Mouse (Mus musculus) cerebellum, adult (tissue): ENCODE results near the gene Padi4.

Experiments
- ATAC-seq: cut with Nextera tagmentation; 2 replicates; pipeline ENCODE4 v1.9.2; 2017; ENCODE audit warnings: mild to moderate bottlenecking, moderate library complexity, mixed read lengths; ENCODE audit not compliant: insufficient number of reproducible peaks, low FRiP score, low TSS enrichment

Gene Padi4

DNA sequence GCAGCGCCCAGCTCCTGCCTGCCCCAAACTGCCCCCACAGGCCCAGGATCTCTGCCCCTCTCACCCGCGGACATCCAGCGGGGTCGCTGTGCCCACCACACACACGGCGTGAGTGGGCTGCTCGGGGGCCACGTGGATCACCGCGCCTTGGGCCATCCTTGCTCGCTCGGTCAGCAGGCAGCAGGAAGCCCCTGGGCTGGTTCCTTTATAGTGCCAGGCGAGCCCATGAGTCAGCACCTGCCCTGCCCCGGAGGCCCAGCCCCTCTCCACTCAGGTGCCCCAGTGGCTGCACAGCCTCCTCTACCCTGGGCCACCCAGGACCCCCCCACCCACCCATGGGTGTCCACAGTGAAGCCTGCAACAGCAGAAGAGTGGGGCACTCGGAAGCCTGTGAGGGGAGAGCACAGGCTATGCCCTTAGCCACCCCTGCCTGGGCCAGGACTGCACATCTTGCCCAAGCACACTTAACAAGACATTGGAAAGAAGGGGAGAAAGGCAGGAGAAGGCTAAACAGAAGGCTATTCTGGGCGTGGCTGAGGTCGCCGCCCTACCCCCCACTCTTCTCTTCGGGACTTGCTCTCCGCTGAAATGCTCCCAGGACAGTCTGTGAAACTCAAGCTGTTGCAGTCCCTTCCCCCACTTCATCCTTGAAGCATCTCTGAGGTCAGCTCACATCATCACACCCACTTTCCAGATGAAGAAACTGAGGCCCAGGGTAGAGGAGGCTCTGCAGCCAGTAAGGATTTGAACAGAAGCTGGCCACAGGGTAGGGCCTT, at the start of gene Padi4:
TSS of gene Padi4 (minus strand) at position 212 of the 776 bp plus-strand sequence.
- no peak for ATAC-seq

DNA sequence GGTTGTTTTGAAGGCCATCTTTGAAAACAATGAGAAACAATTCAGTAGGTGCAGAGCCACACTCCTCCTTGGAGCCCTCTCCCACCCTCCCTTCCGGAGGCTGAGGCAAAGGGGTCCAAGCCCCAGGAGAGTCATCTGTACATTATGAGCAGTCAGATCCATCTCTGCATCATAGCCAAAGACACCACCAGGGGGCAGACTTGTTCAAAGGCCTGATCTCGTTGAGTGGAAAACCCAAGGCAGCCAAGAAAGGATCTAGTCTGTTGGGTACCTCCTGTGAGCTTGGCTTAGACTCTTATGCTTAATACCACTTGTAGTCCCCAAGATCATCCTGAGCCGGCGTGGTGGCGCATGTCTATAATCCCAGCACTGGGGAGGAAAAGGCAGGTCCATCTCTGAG, 48.0 kb upstream of the Padi4 start:
- no peak for ATAC-seq

- ATAC-seq = no peak
These were observed 43.4 kb upstream of the Padi4 start for GRCm38 (mm10) chr4:140817413-140817812.

DNA sequence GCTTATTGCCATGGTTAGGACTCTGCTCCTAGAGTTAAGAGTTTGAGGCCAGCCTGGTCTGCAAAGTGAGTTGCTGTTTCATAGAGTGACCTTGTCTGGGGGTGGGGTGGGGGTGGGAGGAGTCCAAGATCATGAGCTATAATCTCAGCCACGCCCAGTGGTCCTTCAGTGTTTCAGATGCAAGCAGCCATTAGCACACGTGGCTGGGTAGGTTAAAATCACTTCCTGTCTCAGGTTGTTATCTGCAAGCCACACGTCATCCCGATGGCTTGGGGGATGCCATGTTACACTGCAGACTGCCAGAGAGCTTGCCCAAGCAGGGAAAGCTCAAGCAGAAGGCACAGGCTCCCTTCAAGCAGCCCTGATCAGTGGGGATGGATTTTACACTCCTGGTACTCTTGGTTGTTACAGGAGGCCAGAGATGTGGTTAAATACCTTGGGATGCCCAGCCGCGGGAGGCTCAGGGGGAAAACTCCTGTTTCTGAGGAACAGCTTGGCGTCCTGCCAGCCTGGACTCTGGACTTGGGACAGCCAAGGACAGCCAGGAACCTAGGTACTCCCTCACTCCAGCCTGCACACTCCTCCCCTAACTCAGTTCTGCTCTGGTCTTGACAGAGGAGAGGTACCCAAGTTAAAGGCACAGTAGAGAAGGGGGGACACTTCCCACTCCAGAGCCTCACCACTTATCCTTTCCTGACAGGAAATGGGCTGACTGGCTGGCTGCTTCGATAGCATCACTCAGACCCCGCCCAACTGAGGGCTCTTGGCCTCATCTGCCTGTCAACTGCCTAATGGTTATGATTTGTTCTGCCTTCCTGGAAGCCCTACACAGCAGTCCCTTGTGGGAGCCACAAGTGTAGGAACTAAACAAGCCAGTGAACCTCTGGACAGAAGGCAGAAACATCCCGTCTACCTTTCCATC, 42.2 kb upstream of the Padi4 start:
- no peak for ATAC-seq

- no peak for ATAC-seq
These were observed 41.5 kb upstream of the Padi4 start for GRCm38 (mm10) chr4:140815496-140815895.

DNA sequence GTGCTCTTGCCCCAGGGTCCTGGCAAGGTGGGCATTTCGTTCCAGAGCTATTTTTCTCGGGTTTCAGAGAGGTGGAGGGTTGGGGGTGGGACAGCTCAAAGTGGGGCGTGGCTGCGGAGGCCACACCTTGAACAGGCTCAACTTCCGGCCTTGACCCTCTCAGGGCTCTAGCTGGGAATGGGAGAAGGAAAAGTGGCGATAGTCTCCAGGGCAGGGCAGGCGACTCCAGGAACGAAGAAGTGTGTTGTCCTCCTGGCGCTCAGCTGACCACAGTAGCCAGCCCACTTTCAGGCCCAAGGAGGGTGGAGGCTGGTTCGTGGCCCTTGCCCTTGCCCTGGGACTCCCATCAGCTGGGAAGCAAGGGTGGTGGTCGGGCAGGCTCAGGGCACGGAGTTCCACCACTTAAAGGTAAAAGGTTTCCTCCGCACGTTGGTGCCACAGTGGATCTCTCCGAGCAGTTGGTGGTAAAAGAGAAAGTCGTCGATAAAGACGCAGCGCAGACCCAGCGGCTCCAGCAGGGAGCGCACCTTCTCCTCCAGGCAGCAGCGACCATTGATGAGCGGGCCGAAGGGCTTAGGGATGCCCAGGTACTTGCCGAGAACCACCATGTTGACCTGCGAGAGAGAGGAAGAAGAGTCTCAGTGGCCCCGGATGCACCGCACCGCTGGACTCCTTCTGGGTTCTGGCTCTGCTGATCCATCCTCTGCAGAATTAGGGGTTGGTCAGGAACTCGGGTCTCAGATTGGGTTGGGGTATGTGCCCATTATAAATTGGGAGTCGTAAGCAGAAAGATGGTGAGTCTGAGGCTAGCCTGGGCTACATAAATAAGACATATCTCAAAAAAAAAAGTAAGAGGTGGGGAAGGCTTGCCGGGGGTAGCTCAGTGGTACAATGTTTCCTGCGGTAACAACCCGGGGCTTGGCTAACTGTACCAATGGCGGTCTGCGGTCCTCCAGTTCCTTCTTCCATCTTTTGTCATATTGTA, 40.5 kb upstream of the Padi4 start:
- no peak for ATAC-seq

DNA sequence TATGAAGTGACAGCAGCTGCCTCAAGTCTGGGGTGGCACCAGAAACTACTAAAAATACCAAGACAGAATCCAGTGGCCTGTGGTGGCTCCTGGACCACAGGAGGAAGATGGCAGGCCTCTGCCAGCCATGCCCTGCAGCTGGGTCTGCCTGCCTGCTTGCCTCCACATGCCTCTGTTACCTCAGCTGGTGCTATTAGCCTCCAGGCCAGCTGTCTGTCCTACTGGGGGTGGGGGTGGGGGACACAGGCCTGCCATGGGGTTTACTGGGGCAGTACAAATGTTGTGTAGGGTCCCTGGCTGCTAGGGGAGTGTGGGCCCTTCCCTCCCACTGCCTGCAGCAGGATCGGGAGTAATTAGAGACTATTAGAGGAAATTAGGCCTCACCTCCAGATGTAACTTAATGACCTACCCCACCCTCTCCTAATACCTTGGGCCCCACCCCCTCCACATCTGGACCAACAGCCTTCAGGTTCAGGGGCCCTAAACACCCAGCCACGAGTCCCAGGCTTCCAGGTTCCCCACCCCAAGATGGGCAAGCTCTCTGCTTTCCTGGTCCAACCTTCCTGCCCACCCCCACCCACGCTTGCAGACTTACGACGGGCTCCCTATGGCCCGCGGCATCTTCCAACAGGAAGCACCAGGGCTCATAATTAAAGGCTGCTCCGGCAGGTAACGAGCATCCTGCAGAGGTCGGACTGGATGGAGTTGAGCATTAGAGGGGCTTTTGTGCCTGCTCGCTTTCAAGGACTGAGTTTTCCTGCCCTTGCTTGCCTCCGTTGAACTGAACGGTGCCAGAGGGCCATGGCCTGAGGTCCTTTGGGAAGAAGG, 39.5 kb upstream of the Padi4 start:
- no peak for ATAC-seq

- ATAC-seq = no peak
These were observed 38.6 kb upstream of the Padi4 start for GRCm38 (mm10) chr4:140812609-140813008.

DNA sequence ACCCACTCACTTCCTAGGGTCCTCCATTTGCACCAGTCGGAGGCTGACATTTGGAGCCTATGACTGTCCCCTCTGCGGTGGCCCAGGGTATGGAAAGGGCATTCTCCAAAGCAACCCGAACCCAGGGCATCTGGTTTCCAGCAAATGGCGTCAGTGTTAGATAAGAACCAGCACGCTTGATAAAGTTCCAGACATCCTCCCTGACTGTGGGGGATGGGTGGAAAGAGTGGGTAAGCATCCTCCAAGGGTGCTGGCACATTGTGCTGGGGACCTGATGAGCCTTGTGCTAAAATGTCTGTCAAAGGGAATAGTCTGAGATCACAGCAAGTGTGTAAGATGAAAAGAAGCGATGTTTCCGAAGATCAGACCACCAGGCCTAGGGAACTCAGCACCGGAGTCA, 38.2 kb upstream of the Padi4 start:
- no peak for ATAC-seq

GRCm38 (mm10) chr4:140810458-140811260, 36.6 kb upstream of the Padi4 start, which contains the start of gene Padi3:
TSS of gene Padi3 (minus strand) at chr4:140810648.
- no peak for ATAC-seq

DNA sequence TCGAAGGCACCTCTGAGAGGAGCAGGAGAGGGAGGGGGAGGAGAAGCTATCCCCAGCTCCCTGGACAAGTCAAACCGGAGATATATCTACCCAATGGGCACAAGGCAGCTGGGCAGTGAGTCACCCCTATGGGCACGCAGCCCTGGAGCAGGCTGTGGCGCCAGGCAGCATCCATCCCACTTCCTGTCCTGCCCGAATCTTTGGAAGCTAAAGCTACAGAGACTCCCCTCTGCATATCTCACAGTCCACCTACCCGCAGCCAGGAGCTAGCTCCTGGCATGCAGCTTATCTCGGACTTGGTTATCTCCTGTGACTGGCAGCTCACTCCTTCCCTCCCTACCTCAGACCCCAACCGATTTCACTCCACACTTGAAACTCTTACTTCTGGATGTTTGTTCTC, 35.1 kb upstream of the Padi4 start:
- ATAC-seq = no peak

- no peak for ATAC-seq
These were observed 30.6 kb upstream of the Padi4 start for GRCm38 (mm10) chr4:140804601-140805000.

DNA sequence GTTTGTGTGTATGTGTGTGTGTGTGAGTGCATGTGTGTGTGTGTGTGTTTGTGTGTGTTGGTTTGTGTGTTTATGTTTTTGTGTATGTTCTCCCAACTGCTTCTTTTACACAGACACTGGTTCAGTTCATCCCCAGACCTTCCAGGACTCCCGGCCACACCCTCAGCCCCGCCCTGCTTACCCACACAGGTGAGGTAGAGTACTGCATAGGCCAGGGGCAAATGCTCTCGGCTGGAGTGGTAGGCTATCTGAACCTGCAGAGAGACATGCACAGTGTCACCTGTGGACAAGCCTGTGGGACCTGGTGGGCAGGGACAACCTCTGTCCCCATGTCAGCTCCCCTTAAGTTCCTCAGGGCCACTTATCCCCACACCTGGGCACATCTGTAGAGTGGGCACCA, 27.3 kb upstream of the Padi4 start:
- no peak for ATAC-seq

- no peak for ATAC-seq
These were observed 22.8 kb upstream of the Padi4 start for GRCm38 (mm10) chr4:140796786-140797185.

- no peak for ATAC-seq
These were observed 20.6 kb upstream of the Padi4 start for GRCm38 (mm10) chr4:140794678-140795077.

DNA sequence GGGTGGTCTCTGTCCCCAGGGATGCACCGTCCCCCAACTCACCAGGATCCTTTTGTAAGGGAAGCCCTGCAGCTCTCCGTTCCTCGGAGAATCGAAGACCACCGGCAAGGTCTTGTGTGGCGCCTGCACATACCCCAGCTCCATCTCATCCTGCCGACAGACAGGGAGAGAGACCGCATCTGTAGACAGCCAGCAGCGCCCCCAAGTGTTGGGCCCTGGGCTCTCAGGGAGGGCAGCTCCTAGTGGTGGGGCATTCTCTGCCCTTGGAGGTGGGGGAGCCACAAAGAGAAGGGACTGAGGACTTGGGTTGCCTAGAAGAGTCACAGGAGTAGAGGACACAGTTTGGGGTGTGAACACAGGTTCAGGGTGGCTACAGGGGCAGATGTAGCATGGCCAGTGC, 19.8 kb upstream of the Padi4 start:
- ATAC-seq = no peak

GRCm38 (mm10) chr4:140792584-140792983, 18.5 kb upstream of the Padi4 start:
- no peak for ATAC-seq

- no peak for ATAC-seq
These were observed 17.0 kb upstream of the Padi4 start for GRCm38 (mm10) chr4:140791071-140791470.

- no peak for ATAC-seq
These were observed 15.9 kb upstream of the Padi4 start for GRCm38 (mm10) chr4:140789983-140790382.
